Mouse (Mus musculus): ENCODE data around the gene Lin7b.
"Not testable (repeated sequence)": the region's sequence is repeated elsewhere in the genome, so short reads cannot be mapped to it uniquely, and the experiment has no call there.

The Lin7b gene

DNA sequence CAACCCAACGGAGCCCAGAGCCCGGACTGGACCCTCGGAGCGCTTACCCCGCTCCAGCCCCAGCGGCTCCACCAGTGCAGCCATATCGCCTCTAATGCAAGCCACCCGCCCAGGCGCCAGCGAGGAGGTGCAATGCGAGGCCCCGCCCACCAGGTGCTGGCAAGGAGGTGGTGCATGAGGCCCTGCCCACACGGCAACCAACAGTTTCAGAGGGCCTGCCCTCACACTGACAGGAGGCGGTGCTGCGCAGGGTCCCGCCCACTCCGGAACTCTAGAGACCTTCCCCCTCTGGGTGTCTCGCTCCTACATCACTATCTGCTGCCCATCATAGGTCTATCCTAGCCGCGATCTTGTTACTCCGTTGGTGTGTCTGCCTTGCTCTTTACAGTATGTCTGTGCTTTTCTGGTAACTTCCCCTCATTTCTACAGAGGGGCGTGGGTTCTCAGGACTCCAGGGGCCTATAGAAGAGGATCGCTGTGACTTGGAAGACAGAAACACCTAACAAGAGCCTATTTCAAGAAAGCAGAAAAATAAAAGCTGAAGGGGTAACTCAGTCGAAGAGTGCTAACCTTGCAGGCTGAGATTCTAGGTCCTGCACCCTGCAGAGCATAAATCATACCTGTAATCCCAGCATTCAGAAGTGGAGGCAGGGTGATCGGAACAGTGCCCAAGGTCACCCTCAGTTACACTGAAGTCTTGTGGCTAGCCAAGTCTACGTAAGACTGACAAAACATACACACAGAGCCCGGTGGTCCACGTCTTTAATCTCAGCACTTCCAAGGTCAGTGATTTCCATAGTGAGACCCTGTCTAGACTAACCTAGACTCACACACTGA is at the start of gene Lin7b:
TSS of gene Lin7b (minus strand) at position 109 of the 837 bp plus-strand sequence.
- peak; percentile 90 for DNase-seq

DNA sequence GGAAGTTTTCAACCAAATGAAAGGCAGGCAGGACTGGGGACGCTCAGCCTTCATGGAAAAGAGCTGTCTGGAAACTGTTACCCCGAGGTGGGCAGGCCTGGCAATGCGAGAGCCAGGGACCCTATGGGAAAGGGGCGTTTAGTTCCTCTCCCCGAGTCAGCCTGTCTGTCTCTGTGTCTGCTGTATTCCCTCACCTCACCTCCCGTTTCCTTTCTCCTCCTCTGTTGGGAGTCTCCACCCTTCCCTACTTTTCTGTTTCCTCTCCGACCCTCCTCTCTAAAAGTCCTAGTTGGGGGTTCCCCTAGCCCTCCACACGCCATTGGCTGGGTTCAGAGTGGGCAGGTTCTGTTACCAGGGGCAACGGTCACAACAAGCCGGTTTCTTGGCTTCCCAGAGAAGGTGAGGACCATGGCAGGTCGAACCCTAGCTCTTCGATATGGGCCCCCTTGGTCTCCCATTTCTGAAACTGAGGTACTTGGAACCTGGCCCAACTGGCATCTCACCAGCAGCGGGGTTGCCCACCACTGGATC is 47.6 kb upstream of the Lin7b start:
- DNase-seq = no peak

DNA sequence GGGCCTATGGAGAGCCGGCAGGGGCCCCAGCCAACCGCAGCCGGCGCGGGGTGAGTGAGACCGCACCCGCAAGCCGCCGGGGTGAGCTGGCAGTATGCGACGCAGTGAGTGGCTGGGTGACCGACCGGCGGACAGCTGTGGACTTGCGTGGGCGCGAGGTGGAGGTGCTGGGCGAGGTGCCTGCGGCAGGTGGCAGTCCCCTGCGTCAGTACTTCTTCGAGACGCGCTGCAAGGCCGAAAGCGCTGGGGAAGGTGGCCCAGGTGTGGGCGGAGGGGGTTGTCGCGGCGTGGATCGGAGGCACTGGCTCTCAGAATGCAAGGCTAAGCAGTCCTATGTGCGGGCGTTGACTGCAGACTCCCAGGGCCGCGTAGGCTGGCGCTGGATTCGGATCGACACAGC is 45.3 kb upstream of the Lin7b start:
- no peak for DNase-seq

DNA sequence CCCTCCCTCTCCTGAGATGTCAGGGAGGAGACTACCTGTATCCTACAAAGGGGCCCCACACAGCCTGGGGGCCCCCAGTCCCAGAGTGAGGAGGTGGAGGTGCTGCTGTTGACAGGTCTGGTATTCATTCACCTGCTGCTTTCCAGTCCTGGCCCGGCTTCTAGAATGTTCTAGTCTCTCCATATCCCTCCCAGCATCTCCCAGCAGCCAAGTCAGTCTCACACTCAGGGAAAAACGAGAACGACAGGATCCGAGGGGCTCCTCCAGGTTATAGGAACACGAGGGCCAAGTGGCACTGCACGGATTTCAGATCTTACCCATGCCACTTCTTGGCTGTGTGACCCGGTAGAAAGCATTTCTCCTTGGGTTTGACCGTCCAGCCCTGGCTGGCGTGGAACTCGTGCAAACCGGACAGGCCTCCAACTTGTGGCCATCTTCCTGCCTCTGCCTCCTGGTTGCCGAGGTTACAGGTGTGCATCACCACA is 44.4 kb upstream of the Lin7b start:
- no peak for DNase-seq

DNA sequence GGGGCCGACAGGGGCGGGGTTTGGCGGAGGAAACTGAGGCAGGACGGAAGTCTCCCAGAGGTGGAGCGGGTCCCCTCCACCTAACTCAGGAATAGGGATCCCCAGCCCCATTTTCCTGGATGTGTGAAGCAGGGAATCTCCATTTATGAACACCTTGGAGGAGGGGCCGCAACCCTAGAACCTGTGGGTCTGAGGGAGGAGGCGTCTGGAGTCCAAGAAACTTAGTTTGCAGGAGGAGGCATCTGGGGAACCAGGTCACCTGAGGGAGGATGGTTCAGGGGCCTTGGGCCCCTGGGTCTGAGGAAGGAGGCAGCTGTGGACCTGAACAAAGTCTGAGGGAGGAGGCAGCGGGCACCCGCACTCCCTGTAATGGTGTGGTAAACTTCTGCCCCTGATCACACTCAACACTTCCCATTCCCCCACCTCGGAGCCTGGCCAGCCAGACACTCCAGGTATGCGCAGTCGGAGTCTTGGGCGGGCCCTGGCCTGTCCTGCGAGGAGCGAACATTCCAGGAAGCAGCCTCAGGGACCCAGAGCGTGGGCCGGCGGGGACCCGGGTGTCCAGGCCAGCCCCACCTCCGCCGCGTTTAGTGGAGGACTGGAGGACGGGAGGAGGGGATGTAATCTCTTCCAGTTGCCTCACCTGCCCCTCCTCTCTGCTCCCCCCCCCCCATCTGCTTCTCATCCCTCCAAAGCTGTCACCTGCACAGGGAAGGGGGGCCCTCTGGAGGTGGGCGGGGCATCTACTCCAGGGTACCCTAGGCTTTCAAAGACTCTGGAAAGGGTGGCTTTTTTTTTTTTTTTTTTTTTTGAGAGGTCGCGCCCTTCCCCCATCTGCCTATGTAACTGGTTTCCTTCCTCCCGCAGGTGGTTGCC is 43.7 kb upstream of the Lin7b start:
- no peak for DNase-seq

DNA sequence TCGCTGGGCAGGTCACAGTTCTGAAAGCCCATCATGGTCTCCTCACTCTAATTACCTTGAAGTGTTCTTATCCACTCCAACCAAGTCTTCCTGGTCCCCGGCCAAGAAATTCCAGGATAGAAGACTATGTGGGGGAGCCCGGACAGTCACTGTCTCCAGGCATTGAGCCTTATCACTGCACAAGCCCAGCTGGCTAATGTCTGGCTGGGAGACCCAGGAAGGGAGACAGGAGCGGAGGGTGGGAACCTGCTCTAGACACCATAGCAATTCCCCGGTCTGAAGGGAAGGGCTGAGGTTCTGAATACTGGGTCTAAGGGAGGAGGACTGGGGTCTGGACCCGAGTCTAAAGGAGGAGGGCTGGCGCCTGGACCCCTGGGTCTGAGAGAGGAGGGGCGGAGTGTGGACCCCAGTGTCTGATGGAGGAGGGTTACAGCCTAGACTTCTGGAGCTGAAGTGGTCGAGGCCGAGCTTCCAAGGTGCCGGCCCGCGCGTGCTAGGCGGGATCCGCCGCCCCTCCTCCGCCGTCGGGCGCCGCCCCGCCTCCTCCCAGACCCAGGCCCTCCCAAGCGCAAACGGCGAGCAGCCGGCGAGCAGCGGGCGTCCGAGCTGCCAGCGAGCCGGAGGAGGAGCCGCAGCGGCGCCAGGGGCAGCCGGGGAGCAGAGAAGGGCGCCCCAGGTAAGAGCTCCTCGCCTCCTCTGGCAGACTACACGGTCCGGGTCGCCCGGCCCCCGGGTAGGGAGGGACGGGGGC is 42.9 kb upstream of the Lin7b start, which contains the start of gene Ntf5:
TSS of gene Ntf5 (plus strand) at position 583 of the 751 bp plus-strand sequence.
- no peak for DNase-seq

DNA sequence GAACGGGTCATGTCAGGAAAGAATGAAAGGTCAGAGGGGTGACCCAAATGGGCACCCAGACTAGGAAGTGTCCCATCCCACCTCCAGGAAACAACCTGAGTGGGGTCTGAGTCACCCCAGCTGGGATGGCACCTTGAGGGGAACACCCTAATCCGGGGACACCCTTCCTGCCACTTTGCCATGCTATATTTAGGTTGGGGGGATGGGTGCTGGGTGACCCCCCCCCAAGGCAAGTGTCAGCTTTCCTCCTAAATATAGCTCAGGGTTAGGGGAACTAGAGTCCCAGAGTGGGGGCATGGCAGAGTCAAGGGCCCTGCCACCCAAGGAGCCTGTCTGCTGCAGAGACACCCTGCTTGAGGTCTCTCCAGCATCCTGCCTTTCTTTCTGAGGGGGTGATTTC is 42.0 kb upstream of the Lin7b start:
- DNase-seq = no peak

DNA sequence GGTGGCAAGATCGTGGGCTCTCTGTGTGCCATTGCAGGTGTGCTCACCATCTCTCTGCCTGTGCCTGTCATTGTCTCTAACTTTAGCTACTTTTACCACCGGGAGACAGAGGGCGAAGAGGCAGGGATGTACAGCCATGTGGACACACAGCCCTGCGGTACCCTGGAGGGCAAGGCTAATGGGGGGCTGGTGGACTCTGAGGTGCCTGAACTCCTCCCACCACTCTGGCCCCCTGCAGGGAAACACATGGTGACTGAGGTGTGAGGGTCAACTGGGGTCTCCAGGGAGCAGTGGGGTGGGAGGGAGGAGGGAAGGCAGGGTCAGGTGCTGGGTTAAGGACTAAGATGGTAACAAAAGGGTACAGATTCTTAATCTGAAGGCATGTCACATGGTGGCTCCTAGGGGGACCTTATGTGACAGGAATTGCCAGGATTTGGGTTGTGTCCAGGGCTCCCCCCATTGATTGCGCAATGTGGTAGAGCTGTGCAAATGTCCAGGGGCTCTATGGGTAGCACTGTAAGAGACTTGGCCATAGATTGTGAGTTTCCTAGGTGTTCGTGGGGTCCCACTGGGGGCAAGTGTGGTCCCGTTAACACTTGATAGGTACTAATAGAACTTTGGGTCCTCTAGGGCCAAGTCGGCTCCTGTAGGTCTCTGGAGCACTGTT is 39.2 kb upstream of the Lin7b start:
- peak in 1 of 2 experiments; percentile 15 for DNase-seq

DNA sequence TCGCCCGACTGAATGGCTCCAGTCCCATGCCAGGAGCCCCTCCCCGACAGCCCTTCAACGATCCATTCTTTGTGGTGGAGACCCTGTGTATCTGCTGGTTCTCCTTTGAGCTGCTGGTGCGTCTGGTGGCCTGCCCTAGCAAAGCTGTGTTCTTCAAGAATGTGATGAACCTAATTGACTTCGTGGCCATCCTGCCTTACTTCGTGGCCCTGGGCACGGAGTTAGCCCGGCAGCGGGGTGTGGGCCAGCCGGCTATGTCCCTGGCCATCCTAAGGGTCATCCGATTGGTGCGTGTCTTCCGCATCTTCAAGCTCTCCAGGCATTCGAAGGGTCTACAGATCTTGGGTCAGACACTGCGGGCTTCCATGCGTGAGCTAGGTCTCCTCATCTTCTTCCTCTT is 38.6 kb upstream of the Lin7b start:
- peak in 1 of 2 experiments; percentile 2 for DNase-seq

DNA sequence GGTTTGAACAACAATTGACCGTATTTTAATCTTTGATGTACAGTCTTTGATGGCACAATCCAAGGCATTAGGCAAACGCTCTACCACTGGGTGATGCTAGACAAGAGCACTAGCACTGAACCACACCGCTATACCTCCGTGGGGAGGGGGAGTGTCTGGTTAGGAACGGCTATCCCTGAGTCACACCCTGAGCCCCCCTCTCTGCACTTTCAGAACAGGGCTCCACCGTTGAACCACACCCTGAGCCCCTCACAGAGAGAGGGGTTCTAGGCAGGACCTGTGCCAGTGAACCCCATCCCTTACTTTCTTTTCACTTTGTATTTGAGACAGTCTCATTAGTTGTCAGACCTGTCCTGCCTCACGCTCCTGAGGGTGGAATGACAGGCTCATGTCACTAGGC is 38.0 kb upstream of the Lin7b start:
- peak in 1 of 2 experiments; percentile 0 for DNase-seq

DNA sequence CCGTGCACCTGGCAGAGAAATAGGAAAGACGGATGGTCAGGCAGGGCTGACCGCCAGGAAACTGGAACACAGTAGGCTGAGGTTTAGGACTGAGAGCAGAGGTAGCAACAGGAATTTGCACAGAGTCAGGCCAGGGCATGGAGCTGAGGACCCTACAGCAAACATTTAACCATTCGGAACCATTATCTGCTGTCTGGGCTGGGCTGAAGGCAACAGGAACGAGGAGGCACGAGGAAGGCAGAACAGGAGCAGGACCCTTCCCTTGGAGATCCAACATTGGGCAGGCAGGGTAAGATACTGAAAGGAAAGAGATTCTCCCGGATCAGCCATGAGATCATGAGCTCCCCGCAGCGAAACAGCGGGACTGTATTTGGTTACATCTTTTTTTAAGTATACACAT is 37.5 kb upstream of the Lin7b start:
- no peak for DNase-seq

DNA sequence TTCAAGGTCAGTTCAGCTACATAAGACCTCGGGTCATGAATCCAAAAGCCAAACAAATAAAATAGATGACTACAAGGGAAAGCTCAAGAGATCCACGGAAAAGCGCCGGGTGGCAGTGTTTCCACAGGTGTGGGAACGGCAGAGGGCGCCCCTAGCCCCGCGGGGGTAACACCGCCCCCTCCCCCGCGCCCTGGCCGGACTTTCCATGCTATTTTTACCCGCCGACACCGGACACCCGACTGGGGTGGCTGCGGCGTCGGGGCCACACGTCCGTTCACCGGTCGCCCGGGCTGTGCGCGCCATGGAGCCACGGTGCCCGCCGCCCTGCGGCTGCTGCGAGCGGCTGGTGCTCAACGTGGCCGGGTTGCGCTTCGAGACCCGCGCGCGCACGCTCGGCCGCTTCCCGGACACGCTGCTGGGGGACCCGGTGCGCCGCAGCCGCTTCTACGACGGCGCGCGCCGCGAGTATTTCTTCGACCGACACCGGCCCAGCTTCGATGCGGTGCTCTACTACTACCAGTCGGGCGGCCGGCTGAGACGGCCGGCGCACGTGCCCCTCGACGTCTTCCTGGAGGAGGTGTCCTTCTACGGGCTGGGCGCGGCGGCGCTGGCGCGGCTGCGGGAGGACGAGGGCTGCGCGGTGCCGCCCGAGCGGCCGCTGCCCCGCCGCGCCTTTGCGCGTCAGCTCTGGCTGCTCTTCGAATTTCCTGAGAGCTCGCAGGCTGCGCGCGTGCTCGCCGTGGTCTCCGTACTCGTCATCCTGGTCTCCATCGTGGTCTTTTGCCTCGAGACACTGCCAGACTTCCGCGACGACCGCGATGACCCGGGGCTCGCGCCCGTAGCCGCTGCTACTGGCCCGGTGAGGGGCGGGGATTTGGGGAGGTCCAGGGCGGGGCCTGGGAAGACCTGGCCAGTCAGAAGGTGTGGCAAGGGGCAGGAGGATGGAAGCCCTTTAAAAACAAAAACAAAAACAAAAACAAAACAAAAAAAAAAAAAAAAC is 36.1 kb upstream of the Lin7b start:
- DNase-seq = peak; percentile 34 to 36

DNA sequence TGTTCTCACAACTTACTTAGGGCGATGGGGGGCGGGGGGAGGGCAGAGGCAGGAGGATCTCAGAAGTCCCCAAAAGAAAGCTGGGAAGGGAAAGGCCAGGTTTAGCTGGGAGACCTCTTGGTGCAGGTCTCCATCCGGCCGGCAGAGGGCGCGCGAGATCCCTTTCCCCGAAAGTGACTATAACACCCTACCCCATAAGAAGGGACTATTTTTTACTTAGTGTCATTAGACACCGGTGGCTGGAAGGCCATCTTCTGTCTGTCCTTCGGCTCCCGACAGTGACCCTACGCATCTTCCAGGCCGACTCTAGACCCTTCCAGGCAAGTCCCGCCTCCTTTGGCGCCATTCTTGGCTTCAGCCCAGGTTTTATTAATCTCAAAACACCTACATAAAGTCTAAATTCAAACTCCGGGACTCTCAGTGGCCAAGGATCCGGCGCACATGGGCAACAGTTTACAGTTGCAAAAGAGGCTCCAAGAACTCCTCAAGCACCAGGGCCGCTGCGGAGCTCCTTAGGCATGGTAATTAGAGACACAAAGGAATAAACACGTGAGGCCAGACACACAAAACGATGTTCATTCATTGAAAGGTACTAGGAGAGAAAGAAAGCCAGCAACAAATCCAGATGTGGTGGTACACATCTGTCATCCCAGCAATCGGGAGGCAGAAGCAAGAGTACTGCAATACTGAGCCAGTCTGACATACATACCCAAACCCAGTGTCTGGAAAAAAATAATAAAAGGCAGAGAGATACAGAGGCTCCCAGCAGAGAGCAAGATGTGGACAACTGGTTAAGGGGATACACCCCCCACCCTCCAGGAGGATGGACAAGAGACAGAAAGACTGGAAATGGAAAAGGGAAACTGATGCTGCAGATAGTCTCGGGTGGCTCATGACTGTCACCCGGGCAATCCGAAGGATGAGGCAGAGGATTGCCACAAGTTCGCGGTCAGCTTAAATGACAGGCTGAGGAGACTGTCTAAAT is 35.0 kb upstream of the Lin7b start, which contains the start of gene Kcna7:
TSS of gene Kcna7 (plus strand) at position 563 of the 985 bp plus-strand sequence.
- peak; percentile 82 to 87 for DNase-seq

DNA sequence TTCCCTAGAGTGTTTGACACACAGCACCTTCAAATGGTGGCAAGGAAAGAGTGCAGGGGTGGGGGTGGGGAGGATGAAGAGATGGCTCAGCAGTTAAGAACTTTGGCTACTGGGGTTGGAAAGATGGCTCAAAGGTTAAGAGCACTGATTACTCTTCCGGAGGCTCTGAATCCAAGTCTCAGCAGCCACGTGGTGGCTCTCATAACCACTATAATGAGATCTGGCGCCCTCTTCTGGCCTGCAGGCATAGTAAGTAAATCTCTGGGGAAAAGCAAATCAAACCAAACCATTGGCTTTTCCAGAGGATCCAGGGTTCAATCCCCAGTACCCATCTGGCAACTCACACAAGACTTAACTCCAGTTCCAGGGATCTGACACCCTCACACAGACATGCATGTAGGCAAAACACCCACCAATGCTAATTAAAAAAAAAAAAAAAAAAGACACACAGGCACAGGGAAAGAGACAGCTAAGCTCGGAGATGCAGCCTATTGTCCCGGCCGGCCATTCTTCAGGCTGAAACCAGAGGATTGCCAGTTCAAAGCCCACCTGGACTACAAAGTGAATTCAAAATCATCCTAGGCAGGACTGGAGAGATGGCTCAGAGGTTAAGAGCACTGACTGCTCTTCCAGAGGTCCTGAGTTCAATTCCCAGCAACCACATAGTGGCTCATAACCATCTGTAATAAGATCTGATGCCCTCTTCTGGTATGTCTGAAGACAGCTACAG is 33.3 kb upstream of the Lin7b start:
- peak; percentile 62 to 85 for DNase-seq

DNA sequence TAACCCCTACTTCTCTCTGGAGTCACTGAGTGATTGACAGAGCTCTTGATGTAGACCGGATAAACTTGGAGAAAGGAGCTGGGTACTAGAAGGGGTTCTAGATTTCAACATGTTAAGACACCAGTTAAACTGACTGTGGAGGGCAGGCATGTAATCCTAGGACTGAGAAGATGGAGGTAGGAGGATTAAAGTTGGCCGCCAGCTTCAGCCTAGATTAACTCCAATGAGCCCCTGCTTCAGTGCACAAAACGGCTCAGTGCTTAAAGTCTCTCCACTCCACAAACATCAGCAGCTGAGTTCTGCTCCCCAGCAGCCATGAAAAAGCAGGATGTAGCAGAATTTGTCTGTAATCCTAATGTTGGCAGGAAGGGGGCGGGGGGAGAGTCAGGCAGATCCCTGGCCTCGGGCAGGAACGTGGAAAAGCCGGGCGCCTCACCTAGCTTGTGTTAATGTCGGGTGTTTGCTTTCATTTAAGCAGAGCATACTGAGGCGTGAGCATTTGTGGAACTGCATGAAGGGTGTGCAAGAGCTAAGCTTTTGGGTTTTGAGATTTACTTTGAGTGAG is 31.2 kb upstream of the Lin7b start:
- DNase-seq = peak in 1 of 2 experiments; percentile 2

DNA sequence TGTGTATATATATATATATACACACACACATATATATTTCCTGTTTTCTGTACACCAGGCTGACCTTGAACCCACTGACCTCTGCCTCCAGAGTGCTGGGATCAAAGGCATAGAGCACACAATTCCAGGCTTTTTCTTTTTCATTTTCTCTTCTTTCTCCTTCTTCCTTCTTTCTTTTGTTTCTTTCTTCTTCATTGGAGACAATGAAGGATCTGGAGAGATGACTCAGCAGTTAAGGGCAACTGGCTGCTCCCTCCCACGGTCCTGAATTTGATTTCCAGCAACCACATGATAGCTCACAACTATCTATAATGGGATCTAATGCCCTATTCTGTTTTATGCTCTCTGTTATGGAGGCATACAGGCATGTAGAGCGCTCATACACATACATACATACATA is 26.4 kb upstream of the Lin7b start:
- peak in 1 of 2 experiments; percentile 1 for DNase-seq

DNA sequence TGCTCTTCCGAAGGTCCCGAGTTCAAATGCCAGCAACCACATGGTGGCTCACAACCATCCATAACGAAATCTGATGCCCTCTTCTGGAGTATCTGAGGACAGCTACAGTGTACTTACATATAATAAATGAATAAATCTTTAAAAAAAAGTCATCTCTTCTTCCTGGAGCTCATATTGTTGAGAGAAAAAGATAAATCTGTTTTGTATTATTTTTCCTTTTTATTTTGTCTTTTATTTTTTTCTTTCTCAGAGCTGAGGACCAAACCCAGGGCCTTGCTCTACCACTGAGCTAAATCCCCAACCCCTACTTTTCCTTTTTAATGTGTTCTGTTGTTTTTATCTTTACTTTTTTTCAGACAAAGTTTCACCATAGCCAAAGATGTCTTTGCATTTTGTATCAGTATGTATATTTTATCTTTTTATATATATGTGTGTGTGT is 26.0 kb upstream of the Lin7b start:
- DNase-seq = not testable (repeated sequence)

Data from cerebellum, postnatal 14 days (tissue).